Mouse (Mus musculus) T-cell, adult 2 months (primary cell): Measurements from ENCODE around the gene Fbll1.
A peak's percentile ranks its signal among the peaks of the same experiment; 100 is the strongest.

Experiments used
- DNase-seq: peaks from one replicate; pipeline ENCODE4 v3.0.0; 2022; ENCODE audit warnings: low spot score

The Fbll1 gene

DNA sequence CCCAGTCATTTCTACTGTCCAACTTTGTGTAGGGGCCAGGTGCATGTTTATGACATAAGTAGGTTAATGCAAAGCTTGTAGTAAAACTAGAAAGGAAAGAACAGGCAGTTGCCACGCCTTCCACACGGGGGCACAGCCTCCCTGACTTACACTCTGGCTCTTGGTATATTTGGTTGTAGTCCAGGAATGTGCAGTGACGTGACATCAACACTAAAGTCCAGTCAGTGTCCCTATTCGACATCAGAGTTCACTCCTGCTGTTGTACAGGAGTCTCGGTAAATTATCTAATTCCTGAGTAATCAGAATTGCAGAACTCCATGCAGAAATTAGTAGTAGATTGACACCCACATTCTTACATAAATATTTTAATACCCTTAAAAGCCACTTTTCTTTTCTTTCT is 15.6 kb downstream of the Fbll1 start:
- no peak for DNase-seq

- DNase-seq, result no peak
Observed at GRCm38 (mm10) chr11:35782444-35782843, 16.2 kb downstream of the Fbll1 start.

DNA sequence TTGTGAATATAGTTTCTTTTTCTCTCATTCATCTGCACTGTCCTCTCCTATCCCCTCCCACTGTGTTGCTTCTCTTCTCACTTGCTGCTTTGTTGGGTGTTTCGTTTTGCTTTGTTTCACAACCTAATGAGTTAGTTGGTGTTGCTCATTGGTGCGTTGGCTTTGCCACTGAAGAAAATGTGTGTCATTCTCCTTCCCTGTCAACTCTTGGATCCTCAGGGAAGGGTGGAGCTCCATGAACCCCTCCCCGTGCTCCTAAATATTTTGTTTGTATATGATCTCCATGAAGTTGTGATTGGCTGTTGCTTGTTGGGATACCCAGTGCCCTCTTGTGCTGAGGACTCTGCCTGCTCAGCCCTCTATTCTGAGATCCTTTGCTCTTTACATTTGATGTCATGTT is 18.3 kb downstream of the Fbll1 start:
- DNase-seq, result no peak

GRCm38 (mm10) chr11:35776452-35776851 is 22.2 kb downstream of the Fbll1 start:
- no peak for DNase-seq

DNA sequence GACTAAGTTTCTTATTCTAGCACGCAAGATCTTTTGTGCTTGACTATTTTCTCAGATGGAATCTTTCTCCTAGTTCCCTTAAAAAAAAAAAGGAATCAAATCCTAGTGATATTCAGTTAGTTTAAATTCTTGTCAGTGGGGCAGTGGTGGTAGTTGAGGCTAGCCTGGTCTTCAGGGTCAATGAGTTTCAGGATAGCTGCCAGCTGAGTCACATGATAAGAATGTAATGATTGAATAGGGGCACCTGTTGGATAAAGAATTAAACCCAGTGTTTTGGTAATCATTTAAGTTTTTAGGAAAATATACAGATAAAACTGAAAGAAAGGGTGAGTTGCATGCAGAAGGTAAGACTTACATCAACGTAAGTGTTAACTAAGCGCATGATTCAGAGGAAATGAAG is 23.1 kb downstream of the Fbll1 start:
- DNase-seq, result no peak

GRCm38 (mm10) chr11:35770741-35771504 is 27.8 kb downstream of the Fbll1 start:
- DNase-seq, result no peak

GRCm38 (mm10) chr11:35769746-35770437 is 28.8 kb downstream of the Fbll1 start:
- no peak for DNase-seq

GRCm38 (mm10) chr11:35769188-35769745 is 29.4 kb downstream of the Fbll1 start, which contains the start of gene Pank3:
TSS of gene Pank3 (plus strand) at chr11:35769484.
- DNase-seq, result peak; percentile 98

GRCm38 (mm10) chr11:35766845-35767244 is 31.8 kb downstream of the Fbll1 start:
- DNase-seq, result no peak

DNA sequence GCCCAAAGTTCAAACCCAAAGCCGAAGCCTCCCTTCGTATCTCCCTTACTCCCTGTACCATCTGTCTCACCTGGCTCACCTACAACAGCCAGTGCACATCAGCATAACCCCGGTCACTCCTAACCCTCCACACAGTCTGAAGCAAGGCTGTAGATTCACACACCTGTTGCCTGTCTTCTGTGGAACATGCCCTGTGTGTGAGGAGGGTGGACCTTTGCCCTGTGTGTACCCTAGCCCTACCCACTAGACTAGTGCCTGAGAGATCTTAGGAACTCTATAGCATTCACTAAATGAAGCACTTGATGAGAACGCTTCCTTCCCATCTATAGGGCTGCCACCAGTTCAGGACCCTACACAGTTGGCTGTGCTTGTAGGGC is 38.1 kb downstream of the Fbll1 start:
- DNase-seq, result no peak

GRCm38 (mm10) chr11:35760001-35760626 is 38.6 kb downstream of the Fbll1 start:
- no peak for DNase-seq

- no peak for DNase-seq
Observed at GRCm38 (mm10) chr11:35756411-35757303, 42.0 kb downstream of the Fbll1 start.

- DNase-seq, result no peak
Observed at GRCm38 (mm10) chr11:35755546-35755945, 43.1 kb downstream of the Fbll1 start.

GRCm38 (mm10) chr11:35754906-35755418 is 43.7 kb downstream of the Fbll1 start:
- no peak for DNase-seq

- DNase-seq, result no peak
Observed at GRCm38 (mm10) chr11:35750578-35750977, 48.1 kb downstream of the Fbll1 start.
